Mouse (Mus musculus) hindbrain, embryonic 16.5 days (tissue): ENCODE measurements around the gene Macrod2. TPM values are rescaled to one million over a fixed set of nuclear protein-coding genes. Genes with fewer than 3 reads are reported as not detected.
A peak's percentile ranks its signal among the peaks of the same experiment; 100 is the strongest.

Experiments used
- ATAC-seq: fragments of 200-750 bp; cut with Nextera tagmentation; 2 replicates; pipeline ENCODE4 v1.8.0; 2017; ENCODE audit warnings: moderate TSS enrichment, moderate library complexity
- H3K27ac ChIP-seq: fragments of 300-500 bp; sonication (generic); 2 replicates; pipeline ENCODE4 v1.5.1; 2014; ENCODE audit warnings: low read depth, mild to moderate bottlenecking, control low read depth, low read length, moderate library complexity
- H3K27me3 ChIP-seq: fragments of 300-500 bp; sonication (generic); replicated peaks from 2 replicates; pipeline ENCODE4 v1.6.1; 2014; ENCODE audit warnings: low read length; ENCODE audit not compliant: control insufficient read depth, insufficient read depth
- H3K36me3 ChIP-seq: fragments of 300-500 bp; sonication (generic); 2 replicates; pipeline ENCODE4 v1.6.1; 2014; ENCODE audit warnings: mild to moderate bottlenecking, low read length, moderate library complexity, mixed read lengths; ENCODE audit not compliant: control insufficient read depth, insufficient read depth
- H3K4me1 ChIP-seq: fragments of 300-500 bp; sonication (generic); 2 replicates; pipeline ENCODE4 v1.6.1; 2014; ENCODE audit warnings: low read depth, low read length; ENCODE audit not compliant: control insufficient read depth, insufficient read depth
- H3K4me2 ChIP-seq: fragments of 300-500 bp; sonication (generic); 2 replicates; pipeline ENCODE4 v1.6.1; 2014; ENCODE audit warnings: mild to moderate bottlenecking, low read length, control low read depth, moderate library complexity
- H3K4me3 ChIP-seq: fragments of 300-500 bp; sonication (generic); 2 replicates; pipeline ENCODE4 v1.5.1; 2014; ENCODE audit warnings: mild to moderate bottlenecking, low read length, control low read depth, moderate library complexity
- H3K9ac ChIP-seq: fragments of 300-500 bp; sonication (generic); 2 replicates; pipeline ENCODE4 v1.6.1; 2014; ENCODE audit warnings: low read depth, mild to moderate bottlenecking, control low read depth, low read length, moderate library complexity
- H3K9me3 ChIP-seq: fragments of 300-500 bp; sonication (generic); 2 replicates; pipeline ENCODE4 v1.6.1; 2014; ENCODE audit warnings: mild to moderate bottlenecking, low read length, moderate library complexity; ENCODE audit not compliant: control insufficient read depth
- WGBS: fragments of 180-500 bp; shearing (Covaris S2); extraction: QIAGEN DNeasy Blood & Tissue Kit; methylation state at CpG from one replicate; pipeline ENCODE4 v1.1.7; 2014; 5-methylcytosine and 5-hydroxymethylcytosine counted together
- polyA plus RNA-seq: library from polyadenylated mRNA; unstranded; fragments of >200 nt; fragmentation: Nextera tagmentation; extraction: Ambion mirVana; gene quantifications from 2 replicates; pipeline ENCODE4 v1.2.1, GENCODE M21; 2015

Macrod2 gene
- polyA plus RNA-seq, 1 experiment from 2014 or later: 85.4 TPM

- H3K36me3 ChIP-seq: no peaks in the 10 kb centered on the region
- H3K4me1 ChIP-seq: no peaks in the 10 kb centered on the region
- H3K27me3 ChIP-seq: no peaks in the 10 kb centered on the region
- no peak for ATAC-seq
- WGBS: 51% methylated on average over 5 of the region's 5 CpGs
- no peak overlapping the region for H3K4me3 ChIP-seq
- H3K4me2 ChIP-seq: no peak overlapping the region
- H3K9ac ChIP-seq: no peak overlapping the region
- H3K27ac ChIP-seq: no peak overlapping the region
- no peaks in the 10 kb centered on the region for H3K9me3 ChIP-seq
Measured at GRCm38 (mm10) chr2:141182034-141182759, 787.1 kb downstream of the Macrod2 start.

GRCm38 (mm10) chr2:141194476-141194875 is 799.4 kb downstream of the Macrod2 start:
- Histone ChIP-seq H3K9me3 (no peaks in the 10 kb centered on the region), H3K27me3 (no peaks in the 10 kb centered on the region), H3K9ac (no peak overlapping the region), H3K4me3 (no peak overlapping the region), H3K4me1 (no peaks in the 10 kb centered on the region), H3K4me2 (no peak overlapping the region), H3K27ac (no peak overlapping the region), H3K36me3 (no peaks in the 10 kb centered on the region)
- ATAC-seq: no peak

- no peak for ATAC-seq
- Histone ChIP-seq H3K4me1 (no peaks in the 10 kb centered on the region), H3K27ac (no peak overlapping the region), H3K9me3 (no peaks in the 10 kb centered on the region), H3K27me3 (no peaks in the 10 kb centered on the region), H3K36me3 (no peaks in the 10 kb centered on the region), H3K9ac (no peak overlapping the region), H3K4me3 (no peak overlapping the region), H3K4me2 (no peak overlapping the region)
- 69% methylated on average over 4 of the region's 4 CpGs for WGBS
Measured at GRCm38 (mm10) chr2:141200481-141200880, 805.4 kb downstream of the Macrod2 start.

DNA sequence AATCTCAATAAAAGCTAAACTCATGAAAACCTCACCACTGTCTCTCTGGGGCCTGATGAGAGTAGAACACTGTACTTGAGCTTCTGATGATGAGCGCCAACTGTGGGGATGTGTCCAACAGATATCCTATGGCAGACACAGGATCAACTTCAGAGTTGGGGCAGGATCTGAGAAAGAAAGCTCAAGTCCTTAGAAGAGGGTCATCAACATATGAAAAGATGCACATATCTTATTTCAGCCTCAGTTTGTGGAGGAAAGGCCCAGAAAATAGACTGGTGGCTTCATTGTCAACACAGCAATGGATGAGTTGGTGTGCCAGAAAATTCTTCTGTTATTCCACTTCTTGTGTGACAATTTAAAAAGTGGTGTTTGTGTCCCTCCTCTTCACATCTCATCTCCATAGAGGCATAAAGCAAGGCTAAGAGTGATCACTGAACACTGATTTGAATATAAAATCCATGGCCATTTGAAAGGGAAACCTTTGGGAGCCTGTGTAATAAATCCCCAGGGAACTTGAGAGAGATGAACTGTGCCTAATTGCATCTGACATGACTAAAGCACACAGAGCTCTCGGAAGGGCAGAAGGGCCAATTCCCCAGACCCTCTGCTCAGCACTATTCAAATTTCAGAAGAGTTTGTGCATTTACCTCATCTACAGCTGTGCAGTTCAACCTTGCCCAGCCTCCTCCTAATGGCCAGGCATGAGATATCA is 806.4 kb downstream of the Macrod2 start:
- H3K27me3 ChIP-seq: no peaks in the 10 kb centered on the region
- H3K4me1 ChIP-seq: no peaks in the 10 kb centered on the region
- H3K4me3 ChIP-seq: no peak overlapping the region
- no peaks in the 10 kb centered on the region for H3K36me3 ChIP-seq
- no peak for ATAC-seq
- H3K4me2 ChIP-seq: no peak overlapping the region
- no peak overlapping the region for H3K9ac ChIP-seq
- no peaks in the 10 kb centered on the region for H3K9me3 ChIP-seq
- WGBS: 59% methylated on average over 2 of the region's 2 CpGs
- H3K27ac ChIP-seq: no peak overlapping the region

DNA sequence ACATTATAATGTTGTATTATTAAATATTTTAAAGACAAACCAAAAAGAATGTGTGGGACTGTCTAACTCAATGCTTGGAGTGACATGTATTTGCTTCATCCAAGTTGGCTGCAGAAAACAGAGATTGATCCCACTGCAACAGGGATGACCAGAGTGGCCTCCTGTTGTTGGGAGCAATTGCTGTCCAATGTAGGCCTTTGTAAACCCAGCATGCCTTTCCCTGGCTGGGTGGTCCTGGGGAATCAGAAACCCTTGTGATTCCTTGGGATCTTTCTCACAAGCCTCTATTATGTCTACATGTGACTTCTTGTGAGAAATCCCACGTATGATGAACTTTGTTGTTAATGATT is 806.9 kb downstream of the Macrod2 start:
- no peaks in the 10 kb centered on the region for H3K36me3 ChIP-seq
- H3K4me3 ChIP-seq: no peak overlapping the region
- no peaks in the 10 kb centered on the region for H3K4me1 ChIP-seq
- H3K27me3 ChIP-seq: no peaks in the 10 kb centered on the region
- 65% methylated on average over 1 of the region's 1 CpGs for WGBS
- no peaks in the 10 kb centered on the region for H3K9me3 ChIP-seq
- no peak overlapping the region for H3K27ac ChIP-seq
- ATAC-seq: no peak
- H3K9ac ChIP-seq: no peak overlapping the region
- no peak overlapping the region for H3K4me2 ChIP-seq

GRCm38 (mm10) chr2:141211346-141211745 is 816.2 kb downstream of the Macrod2 start:
- WGBS: 89% methylated on average over 5 of the region's 5 CpGs
- no peak overlapping the region for H3K9ac ChIP-seq

DNA sequence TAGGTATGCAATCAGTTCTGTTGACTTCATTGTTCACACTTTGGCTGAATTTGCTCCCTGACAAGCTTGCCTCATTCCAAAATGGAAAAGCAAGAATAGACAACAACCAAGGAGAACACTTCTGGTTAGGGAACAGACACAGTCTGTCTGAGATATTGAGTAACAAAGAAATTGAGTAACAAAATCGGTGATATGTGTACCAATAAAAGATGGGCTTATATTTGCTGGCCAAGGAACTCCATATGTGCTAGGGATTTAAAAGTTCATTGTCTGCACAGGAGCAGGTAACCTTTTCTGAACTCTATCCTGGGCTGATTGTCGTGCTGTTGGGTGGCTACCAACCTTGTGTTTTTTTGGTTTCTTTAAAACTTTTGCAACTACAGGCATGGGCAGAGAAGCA is 817.2 kb downstream of the Macrod2 start:
- WGBS: 84% methylated on average over 2 of the region's 2 CpGs
- no peak overlapping the region for H3K27ac ChIP-seq
- no peaks in the 10 kb centered on the region for H3K36me3 ChIP-seq
- no peak for ATAC-seq
- no peaks in the 10 kb centered on the region for H3K9me3 ChIP-seq
- H3K27me3 ChIP-seq: no peaks in the 10 kb centered on the region
- no peak overlapping the region for H3K4me2 ChIP-seq
- H3K4me3 ChIP-seq: no peak overlapping the region
- H3K4me1 ChIP-seq: no peaks in the 10 kb centered on the region
- H3K9ac ChIP-seq: no peak overlapping the region

More at GRCm38 (mm10) chr2:141211346-141211745, 816.2 kb downstream of the Macrod2 start:
- Histone ChIP-seq H3K27ac (no peak overlapping the region), H3K9me3 (no peaks in the 10 kb centered on the region), H3K27me3 (no peaks in the 10 kb centered on the region), H3K4me1 (no peaks in the 10 kb centered on the region), H3K4me3 (no peak overlapping the region), H3K4me2 (no peak overlapping the region), H3K36me3 (no peaks in the 10 kb centered on the region)
- ATAC-seq: no peak

DNA sequence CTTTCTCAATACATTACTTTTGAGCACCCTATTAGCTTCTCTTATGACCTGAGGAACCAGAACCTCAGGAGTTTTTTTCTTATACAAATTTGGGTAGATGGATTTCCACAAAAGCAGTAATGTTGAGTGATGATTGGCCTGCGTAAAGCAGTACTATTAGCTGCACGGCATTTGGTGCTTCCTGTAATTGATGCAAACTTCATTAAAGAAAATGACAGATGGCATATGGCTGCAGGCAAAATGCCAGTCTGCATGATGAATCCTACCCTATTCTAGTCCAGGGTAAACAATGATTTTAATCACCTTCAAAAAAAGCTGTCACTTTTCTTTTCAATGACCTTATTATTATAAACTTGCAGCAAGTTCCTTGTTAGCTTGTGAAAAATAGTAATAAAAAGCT is 822.4 kb downstream of the Macrod2 start:
- peak; percentile 63; the same call in 1 of the 2 replicates for ATAC-seq
- no peak overlapping the region for H3K4me3 ChIP-seq
- peaks cover 3% of the 10 kb centered on the region; the same call in 1 of the 2 replicates for H3K9me3 ChIP-seq
- no peak overlapping the region for H3K27ac ChIP-seq
- H3K4me1 ChIP-seq: no peaks in the 10 kb centered on the region
- no peak overlapping the region for H3K4me2 ChIP-seq
- H3K27me3 ChIP-seq: no peaks in the 10 kb centered on the region
- WGBS: 41% methylated on average over 2 of the region's 2 CpGs
- H3K9ac ChIP-seq: no peak overlapping the region
- H3K36me3 ChIP-seq: no peaks in the 10 kb centered on the region

- ATAC-seq: 0 out of 2 replicates have a peak, but pooled peaks have one; percentile 24
- 70% methylated on average over 3 of the region's 3 CpGs for WGBS
Measured at GRCm38 (mm10) chr2:141217925-141218324, 822.8 kb downstream of the Macrod2 start.

More at GRCm38 (mm10) chr2:141217925-141218324, 822.8 kb downstream of the Macrod2 start:
- no peaks in the 10 kb centered on the region for H3K36me3 ChIP-seq
- H3K4me2 ChIP-seq: no peak overlapping the region
- no peak overlapping the region for H3K9ac ChIP-seq
- H3K4me1 ChIP-seq: no peaks in the 10 kb centered on the region
- H3K9me3 ChIP-seq: peaks cover 3% of the 10 kb centered on the region; the same call in 1 of the 2 replicates
- H3K27me3 ChIP-seq: no peaks in the 10 kb centered on the region
- no peak overlapping the region for H3K27ac ChIP-seq
- H3K4me3 ChIP-seq: no peak overlapping the region
